Mouse (Mus musculus) erythroblast, embryonic 14.5 days (primary cell): ENCODE measurements around the gene Fam107b. TPM values are rescaled to one million over a fixed set of nuclear protein-coding genes. Genes with fewer than 3 reads are reported as not detected.

Experiments used
- H3K27me3 ChIP-seq: 2 replicates; pipeline ENCODE4 v1.6.1; 2012; ENCODE audit warnings: inconsistent platforms; ENCODE audit not compliant: control insufficient read depth
- H3K36me3 ChIP-seq: 2 replicates; pipeline ENCODE4 v1.6.1; 2012; ENCODE audit warnings: mild to moderate bottlenecking, inconsistent platforms; ENCODE audit not compliant: control insufficient read depth
- H3K4me1 ChIP-seq: 2 replicates; pipeline ENCODE4 v1.6.1; 2012; ENCODE audit warnings: inconsistent platforms; ENCODE audit not compliant: control insufficient read depth
- H3K4me3 ChIP-seq: replicated peaks from 2 replicates; pipeline ENCODE3; 2012; ENCODE audit warnings: moderate library complexity, mild to moderate bottlenecking, inconsistent platforms
- H3K9me3 ChIP-seq: 2 replicates; pipeline ENCODE4 v1.6.1; 2012; ENCODE audit warnings: low read length, inconsistent platforms, mixed read lengths; ENCODE audit not compliant: control insufficient read depth
- GATA1 ChIP-seq: IDR thresholded peaks from 2 replicates; pipeline ENCODE4 v1.6.1; 2012; ENCODE audit warnings: low read length, inconsistent platforms, mixed read lengths
- TAL1 ChIP-seq: IDR thresholded peaks from 3 replicates; pipeline ENCODE4 v1.6.1; 2012; ENCODE audit warnings: low read length, inconsistent platforms, mixed read lengths
- polyA plus RNA-seq: library from polyadenylated mRNA; stranded (reverse); fragments of >175 nt; gene quantifications from 2 replicates; pipeline ENCODE4 v1.2.3, GENCODE M21; 2012

Fam107b gene
- polyA plus RNA-seq, 1 experiment, result 0.90 TPM

DNA sequence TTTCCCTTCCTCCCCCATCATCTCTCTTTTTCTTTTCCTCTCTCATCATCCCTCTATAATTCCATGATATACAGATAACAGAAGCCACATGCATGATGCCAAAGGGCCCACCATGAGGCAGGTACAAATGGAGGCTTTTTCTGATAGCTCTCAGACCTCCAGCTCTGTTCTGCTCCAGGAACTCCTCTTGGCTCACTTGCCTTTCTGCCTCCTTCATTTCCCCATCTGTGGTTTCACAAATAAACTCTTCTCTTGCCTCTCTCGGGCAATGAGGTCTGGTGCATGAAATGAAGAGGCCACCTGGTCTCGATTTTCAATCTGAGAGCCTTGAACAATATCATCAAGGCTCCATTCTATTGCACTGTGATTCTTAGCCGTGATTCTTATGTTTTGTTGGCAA is 30.1 kb downstream of the Fam107b start:
- Histone ChIP-seq H3K9me3 (no peaks in the 10 kb centered on the region), H3K4me1 (no peaks in the 10 kb centered on the region), H3K27me3 (no peaks in the 10 kb centered on the region), H3K4me3 (no peak overlapping the region), H3K36me3 (no peaks in the 10 kb centered on the region)
- TF ChIP-seq TAL1 (no peak), GATA1 (no peak)

- Histone ChIP-seq H3K4me3 (no peak overlapping the region), H3K36me3 (no peaks in the 10 kb centered on the region), H3K9me3 (no peaks in the 10 kb centered on the region), H3K27me3 (no peaks in the 10 kb centered on the region), H3K4me1 (no peaks in the 10 kb centered on the region)
- TF ChIP-seq TAL1, result no peak
- TF ChIP-seq GATA1, result no peak
Observed at GRCm38 (mm10) chr2:3602599-3602998, 32.3 kb downstream of the Fam107b start.

DNA sequence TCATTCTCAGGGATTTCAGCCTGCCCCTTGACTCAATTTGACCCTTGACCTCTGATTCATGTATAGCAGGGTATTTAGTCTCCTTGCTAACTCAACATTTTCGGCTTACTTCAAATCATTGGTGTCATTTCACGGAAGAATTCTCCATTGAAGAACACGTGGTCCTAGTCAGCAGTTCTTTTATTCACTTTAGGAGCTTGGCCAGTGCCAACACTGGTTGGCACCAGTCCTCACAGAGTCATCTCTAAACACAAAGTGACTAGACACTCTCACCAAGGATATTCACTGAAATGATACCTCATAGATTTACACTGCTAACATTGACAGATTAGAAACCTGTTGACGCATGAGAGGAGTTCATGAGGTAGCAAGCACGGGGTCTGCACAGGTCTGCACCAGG is 32.9 kb downstream of the Fam107b start:
- Histone ChIP-seq H3K4me1 (no peaks in the 10 kb centered on the region), H3K36me3 (no peaks in the 10 kb centered on the region), H3K9me3 (no peaks in the 10 kb centered on the region), H3K4me3 (no peak overlapping the region), H3K27me3 (no peaks in the 10 kb centered on the region)
- no peak for TF ChIP-seq GATA1
- TF ChIP-seq TAL1, result no peak

- Histone ChIP-seq H3K9me3 (no peaks in the 10 kb centered on the region), H3K4me3 (no peak overlapping the region), H3K36me3 (no peaks in the 10 kb centered on the region), H3K4me1 (no peaks in the 10 kb centered on the region), H3K27me3 (no peaks in the 10 kb centered on the region)
- no peak for TF ChIP-seq GATA1
- TF ChIP-seq TAL1, result no peak
Observed at GRCm38 (mm10) chr2:3608868-3609854, 38.9 kb downstream of the Fam107b start.

GRCm38 (mm10) chr2:3618446-3618845 is 48.2 kb downstream of the Fam107b start:
- no peaks in the 10 kb centered on the region for H3K36me3 ChIP-seq
- H3K9me3 ChIP-seq, result no peaks in the 10 kb centered on the region
- H3K27me3 ChIP-seq, result no peaks in the 10 kb centered on the region
- H3K4me3 ChIP-seq, result no peak overlapping the region
- no peaks in the 10 kb centered on the region for H3K4me1 ChIP-seq
- TF ChIP-seq TAL1, result no peak
- TF ChIP-seq GATA1, result no peak

GRCm38 (mm10) chr2:3621568-3621967 is 51.3 kb downstream of the Fam107b start:
- Histone ChIP-seq H3K4me1 (no peaks in the 10 kb centered on the region), H3K4me3 (no peak overlapping the region), H3K9me3 (no peaks in the 10 kb centered on the region), H3K27me3 (no peaks in the 10 kb centered on the region), H3K36me3 (no peaks in the 10 kb centered on the region)
- TF ChIP-seq TAL1 (no peak), GATA1 (no peak)

DNA sequence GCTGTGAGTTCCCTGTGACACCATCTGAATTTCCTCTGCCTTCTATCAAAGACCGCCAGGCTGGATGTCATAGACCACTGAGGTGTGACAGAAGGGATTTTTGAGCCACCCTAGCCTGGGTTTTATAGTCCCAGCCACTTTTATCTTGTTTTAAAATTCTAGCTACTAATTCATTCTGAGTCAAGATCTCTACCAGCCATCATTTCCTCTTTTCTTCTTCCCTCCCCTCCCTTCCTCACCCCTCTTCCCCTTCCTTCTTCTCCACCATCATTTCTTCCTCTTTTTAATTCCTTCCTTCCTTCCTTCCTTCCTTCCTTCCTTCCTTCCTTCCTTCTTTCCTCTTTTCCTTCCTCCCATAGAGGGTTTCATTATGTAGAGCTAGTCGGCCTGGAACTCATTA is 51.9 kb downstream of the Fam107b start:
- Histone ChIP-seq H3K4me1 (no peaks in the 10 kb centered on the region), H3K27me3 (no peaks in the 10 kb centered on the region), H3K9me3 (no peaks in the 10 kb centered on the region), H3K4me3 (no peak overlapping the region), H3K36me3 (no peaks in the 10 kb centered on the region)
- TF ChIP-seq GATA1 (no peak), TAL1 (no peak)

DNA sequence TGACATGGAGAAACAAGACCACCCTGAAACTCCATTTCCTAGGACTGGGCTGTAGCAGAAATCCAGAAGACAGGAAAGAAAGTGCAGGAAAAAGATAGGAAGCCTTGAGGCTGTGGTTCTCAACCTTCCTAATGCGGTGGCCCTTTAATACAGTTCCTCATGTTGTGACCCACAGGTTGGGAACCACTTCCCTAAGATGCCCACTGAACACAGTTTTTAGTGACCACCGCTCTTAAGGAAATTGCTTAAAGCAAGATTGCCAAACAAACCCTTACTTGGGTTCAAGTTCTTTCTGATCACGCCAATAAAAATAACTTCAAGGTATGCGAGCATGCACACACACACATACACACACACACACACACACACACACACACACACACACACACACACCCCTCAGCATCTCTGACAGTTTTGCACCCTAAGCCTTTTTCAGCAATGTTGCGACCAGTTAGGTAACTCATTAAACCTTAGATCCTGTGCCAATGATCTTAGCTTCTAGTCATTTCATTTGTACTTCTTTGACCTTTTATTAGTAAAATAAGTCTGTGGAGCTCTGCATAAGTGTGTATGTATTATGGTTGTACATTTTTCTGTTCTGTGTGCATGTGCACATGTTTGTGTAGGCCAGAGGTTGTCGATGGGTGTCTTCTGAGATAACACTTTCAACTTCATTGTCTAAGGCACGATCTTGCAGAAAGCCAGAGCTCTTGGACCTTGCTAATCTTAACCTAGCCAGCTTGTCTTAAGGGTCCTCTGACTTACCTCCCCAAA is 53.1 kb downstream of the Fam107b start:
- no peak overlapping the region for H3K4me3 ChIP-seq
- H3K4me1 ChIP-seq, result no peaks in the 10 kb centered on the region
- no peaks in the 10 kb centered on the region for H3K36me3 ChIP-seq
- no peaks in the 10 kb centered on the region for H3K9me3 ChIP-seq
- TF ChIP-seq TAL1, result no peak
- no peak for TF ChIP-seq GATA1
- H3K27me3 ChIP-seq, result no peaks in the 10 kb centered on the region

GRCm38 (mm10) chr2:3623981-3624584 is 53.8 kb downstream of the Fam107b start:
- H3K27me3 ChIP-seq, result no peaks in the 10 kb centered on the region
- no peaks in the 10 kb centered on the region for H3K36me3 ChIP-seq
- H3K9me3 ChIP-seq, result no peaks in the 10 kb centered on the region
- no peak overlapping the region for H3K4me3 ChIP-seq
- H3K4me1 ChIP-seq, result no peaks in the 10 kb centered on the region
- TF ChIP-seq GATA1 (no peak), TAL1 (no peak)
